Mouse (Mus musculus) adrenal gland, adult 8-10 months (tissue): ENCODE data around the gene Cdc25b. TPM values are rescaled to one million over a fixed set of nuclear protein-coding genes. Genes with fewer than 3 reads are reported as not detected.

Experiments
- DNase-seq: peaks from one replicate; pipeline ENCODE4 v3.0.0; 2022
- total RNA-seq, 4 experiments: library from RNA; stranded (reverse); gene quantifications; 2 replicates each; pipeline ENCODE4 v1.2.4; 2022

Gene Cdc25b
- total RNA-seq, 4 experiments from 2014 or later, result 4.5 to 9.4 (median 6.3) TPM

GRCm38 (mm10) chr2:131160671-131161111 is 26.1 kb upstream of the Cdc25b start:
- no peak for DNase-seq

- DNase-seq, result no peak
Measured at GRCm38 (mm10) chr2:131163924-131164323, 22.8 kb upstream of the Cdc25b start.

GRCm38 (mm10) chr2:131166172-131166571 is 20.6 kb upstream of the Cdc25b start:
- no peak for DNase-seq

GRCm38 (mm10) chr2:131167984-131168383 is 18.8 kb upstream of the Cdc25b start:
- DNase-seq, result no peak

- no peak for DNase-seq
Measured at GRCm38 (mm10) chr2:131168914-131169313, 17.8 kb upstream of the Cdc25b start.

GRCm38 (mm10) chr2:131170936-131171335 is 15.8 kb upstream of the Cdc25b start:
- no peak for DNase-seq

GRCm38 (mm10) chr2:131171401-131172104 is 15.2 kb upstream of the Cdc25b start:
- no peak for DNase-seq

- DNase-seq, result no peak
Measured at GRCm38 (mm10) chr2:131172322-131172721, 14.4 kb upstream of the Cdc25b start.

- no peak for DNase-seq
Measured at GRCm38 (mm10) chr2:131174700-131175099, 12.0 kb upstream of the Cdc25b start.

- no peak for DNase-seq
Measured at GRCm38 (mm10) chr2:131175286-131175944, 11.3 kb upstream of the Cdc25b start.

GRCm38 (mm10) chr2:131175945-131176309 is 10.8 kb upstream of the Cdc25b start:
- no peak for DNase-seq

- DNase-seq, result peak; percentile 24
Measured at GRCm38 (mm10) chr2:131176491-131176890, 10.3 kb upstream of the Cdc25b start.

GRCm38 (mm10) chr2:131177932-131178331 is 8.8 kb upstream of the Cdc25b start:
- DNase-seq, result no peak

GRCm38 (mm10) chr2:131178828-131179245 is 7.9 kb upstream of the Cdc25b start:
- peak; percentile 28 for DNase-seq

GRCm38 (mm10) chr2:131179246-131179886 is 7.4 kb upstream of the Cdc25b start:
- peak; percentile 52 for DNase-seq

GRCm38 (mm10) chr2:131179990-131180587 is 6.7 kb upstream of the Cdc25b start, which contains the start of gene Cenpb:
Gene Cenpb (minus strand): TSS chr2:131180067.
- peak; percentile 73 for DNase-seq

GRCm38 (mm10) chr2:131186343-131186742 is 406 bp upstream of the Cdc25b start:
- no peak for DNase-seq

GRCm38 (mm10) chr2:131187602-131187922 is 813 bp downstream of the Cdc25b start:
- no peak for DNase-seq

GRCm38 (mm10) chr2:131188311-131188710 is 1.6 kb downstream of the Cdc25b start:
- DNase-seq, result no peak

- no peak for DNase-seq
Measured at GRCm38 (mm10) chr2:131189521-131190309, 3.0 kb downstream of the Cdc25b start.

GRCm38 (mm10) chr2:131190344-131191004 is 3.7 kb downstream of the Cdc25b start:
- no peak for DNase-seq

- no peak for DNase-seq
Measured at GRCm38 (mm10) chr2:131191005-131191390, 4.2 kb downstream of the Cdc25b start.
